ENCODE assay signal across 28 mouse cellular contexts in the genomic region with DNA sequence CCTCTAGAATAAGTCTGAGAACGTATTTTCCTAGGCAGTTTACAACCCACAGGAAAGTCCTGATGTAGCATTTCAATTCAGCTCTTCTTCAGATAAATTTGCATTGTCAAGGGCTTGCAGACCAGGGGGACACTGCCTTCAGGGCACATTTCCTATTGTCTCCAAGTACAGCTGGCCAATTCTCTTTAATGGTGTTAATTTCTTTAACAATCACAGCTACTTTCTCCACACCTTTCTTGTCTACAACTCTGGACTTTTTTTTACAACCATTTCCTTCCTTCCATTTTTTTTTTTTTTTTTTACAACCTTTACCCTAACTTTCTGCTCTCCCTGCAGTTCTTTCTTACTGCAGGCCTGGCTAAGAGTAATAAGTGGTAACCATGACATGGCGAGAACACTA.
"Had no signal": no experiment of that assay in that cellular context is flagged by ENCODE, and none has a peak within 500 bp of the region (broad histone marks: within the 10 kb centered on the region; RNA-seq: fewer than 3 reads in every experiment).

No protein-coding gene starts in this region.

- H3K27me3 ChIP-seq: heart, embryonic 12.5 days; hindbrain, embryonic 12.5 days; kidney, embryonic 15.5 days; limb, embryonic 13.5 days; limb, embryonic 15.5 days; liver, embryonic 12.5 days had no signal

- ATAC-seq: hindbrain, embryonic 16.5 days; inflammation-experienced regulatory T-cells, adult 6 months; intestine, embryonic 16.5 days; liver, embryonic 12.5 days had no signal

- H3K27ac ChIP-seq: gastrocnemius, adult 2 months; heart, embryonic 10.5 days; hindbrain, embryonic 10.5 days; hindbrain, embryonic 12.5 days; hindbrain, embryonic 14.5 days; kidney, embryonic 15.5 days; kidney, postnatal 0 days; limb, embryonic 13.5 days; limb, embryonic 15.5 days; liver, embryonic 12.5 days; liver, embryonic 14.5 days had no signal

- H3K9ac ChIP-seq: heart, embryonic 12.5 days; hindbrain, embryonic 12.5 days; hindbrain, embryonic 14.5 days; kidney, embryonic 15.5 days; limb, embryonic 13.5 days; limb, embryonic 15.5 days; liver, embryonic 12.5 days; liver, embryonic 14.5 days had no signal

- H3K9me3 ChIP-seq: heart, embryonic 10.5 days; heart, embryonic 12.5 days; hindbrain, embryonic 10.5 days; hindbrain, embryonic 12.5 days; kidney, embryonic 15.5 days; limb, embryonic 13.5 days; limb, embryonic 15.5 days; liver, embryonic 12.5 days had no signal

- H3K4me1 ChIP-seq: heart, embryonic 10.5 days; heart, embryonic 12.5 days; hindbrain, embryonic 10.5 days; hindbrain, embryonic 12.5 days; kidney, embryonic 15.5 days; limb, embryonic 13.5 days; limb, embryonic 15.5 days; liver, embryonic 12.5 days had no signal

- DNase-seq: gastrocnemius, adult 2 months; gastrocnemius, postnatal 10 days; gastrocnemius, postnatal 25 days; heart, adult 18-20 months; heart, postnatal 10 days; heart, postnatal 4 days; kidney, adult 11 months; kidney, adult 2 months; kidney, adult 9 months; kidney, postnatal 14 days; kidney, postnatal 36 days; layer of hippocampus, adult 9-11 months; layer of hippocampus, postnatal 36 days; left cerebral cortex, postnatal 4 days had no signal

- H3K4me2 ChIP-seq: heart, embryonic 12.5 days; hindbrain, embryonic 12.5 days; hindbrain, embryonic 14.5 days; kidney, embryonic 15.5 days; limb, embryonic 13.5 days; limb, embryonic 15.5 days; liver, embryonic 12.5 days had no signal

- H3K36me3 ChIP-seq: heart, embryonic 10.5 days; heart, embryonic 12.5 days; hindbrain, embryonic 10.5 days; hindbrain, embryonic 12.5 days; kidney, embryonic 15.5 days; limb, embryonic 13.5 days; limb, embryonic 15.5 days; liver, embryonic 12.5 days had no signal

- H3K4me3 ChIP-seq: gastrocnemius, adult 2 months; heart, embryonic 10.5 days; heart, embryonic 12.5 days; hindbrain, embryonic 10.5 days; hindbrain, embryonic 12.5 days; kidney, embryonic 15.5 days; limb, embryonic 13.5 days; limb, embryonic 15.5 days; liver, embryonic 12.5 days had no signal
